Mouse (Mus musculus) layer of hippocampus, adult 2 months (tissue): ENCODE data around the gene Foxa1. TPM values are rescaled to one million over a fixed set of nuclear protein-coding genes. Genes with fewer than 3 reads are reported as not detected.
A peak's percentile ranks its signal among the peaks of the same experiment; 100 is the strongest.

Experiments used
- DNase-seq, 2 experiments: peaks; one replicate each; pipeline ENCODE4 v3.0.0; 2022; ENCODE audit warnings: low spot score in 2 of 2
- H3K27ac ChIP-seq: fragments of 200-600 bp; 2 replicates; pipeline ENCODE4 v1.8.1; 2022
- H3K4me3 ChIP-seq: fragments of 200-600 bp; 2 replicates; pipeline ENCODE4 v1.8.1; 2022; ENCODE audit warnings: mild to moderate bottlenecking
- CTCF ChIP-seq: fragments of 200-600 bp; conservative IDR thresholded peaks from 2 replicates; pipeline ENCODE4 v1.8.1; 2022; ENCODE audit warnings: antibody characterized with exemption, mild to moderate bottlenecking, moderate library complexity
- total RNA-seq, 2 experiments: library from RNA; stranded (reverse); gene quantifications; 2 replicates each; pipeline ENCODE4 v1.2.3; 2021

Gene Foxa1
- total RNA-seq, 2 experiments from 2014 or later: not detected

DNA sequence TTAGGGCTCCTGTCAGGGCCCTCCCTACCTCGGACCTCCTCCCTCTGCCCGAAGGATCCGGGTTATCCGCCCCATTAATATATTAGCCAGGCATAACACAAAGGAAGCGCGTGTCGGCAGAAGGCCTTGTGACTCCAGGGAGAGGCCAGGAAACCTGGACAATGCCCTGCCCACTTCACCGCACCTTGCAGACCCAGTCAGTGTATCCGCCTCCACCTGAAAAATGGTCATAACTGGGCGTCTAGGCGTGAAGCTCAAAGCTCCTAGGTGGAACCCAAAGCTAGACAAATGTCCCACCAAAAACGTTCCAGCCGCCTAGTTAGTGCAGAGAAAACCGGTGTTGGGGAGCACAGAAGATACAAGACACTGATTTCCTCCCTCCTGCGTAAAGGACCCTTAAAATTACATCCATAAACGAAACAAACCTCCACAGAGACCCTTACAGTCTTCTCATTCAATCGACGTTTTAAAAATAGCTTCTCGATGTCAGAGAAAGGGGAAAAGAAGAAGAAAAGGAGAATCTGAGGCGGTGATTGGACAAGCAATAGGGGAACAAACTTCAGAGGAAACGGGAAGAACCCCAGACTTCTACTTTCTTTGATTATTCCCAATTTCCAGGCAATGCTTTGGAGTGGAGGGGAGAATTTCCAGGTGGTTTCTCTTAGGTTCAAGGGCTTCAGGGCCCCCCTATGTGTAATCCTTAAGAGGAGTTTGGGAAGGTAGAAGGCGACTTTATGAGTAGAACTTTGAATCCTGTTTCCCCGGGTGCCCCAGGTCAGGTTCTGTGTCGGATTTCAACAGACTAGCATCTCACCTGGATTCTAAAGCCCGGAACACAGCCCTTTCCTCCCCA is 10.4 kb downstream of the Foxa1 start:
- DNase-seq: no peak
- H3K27ac ChIP-seq: no peak overlapping the region
- H3K4me3 ChIP-seq: no peak overlapping the region
- no peak for TF ChIP-seq CTCF

DNA sequence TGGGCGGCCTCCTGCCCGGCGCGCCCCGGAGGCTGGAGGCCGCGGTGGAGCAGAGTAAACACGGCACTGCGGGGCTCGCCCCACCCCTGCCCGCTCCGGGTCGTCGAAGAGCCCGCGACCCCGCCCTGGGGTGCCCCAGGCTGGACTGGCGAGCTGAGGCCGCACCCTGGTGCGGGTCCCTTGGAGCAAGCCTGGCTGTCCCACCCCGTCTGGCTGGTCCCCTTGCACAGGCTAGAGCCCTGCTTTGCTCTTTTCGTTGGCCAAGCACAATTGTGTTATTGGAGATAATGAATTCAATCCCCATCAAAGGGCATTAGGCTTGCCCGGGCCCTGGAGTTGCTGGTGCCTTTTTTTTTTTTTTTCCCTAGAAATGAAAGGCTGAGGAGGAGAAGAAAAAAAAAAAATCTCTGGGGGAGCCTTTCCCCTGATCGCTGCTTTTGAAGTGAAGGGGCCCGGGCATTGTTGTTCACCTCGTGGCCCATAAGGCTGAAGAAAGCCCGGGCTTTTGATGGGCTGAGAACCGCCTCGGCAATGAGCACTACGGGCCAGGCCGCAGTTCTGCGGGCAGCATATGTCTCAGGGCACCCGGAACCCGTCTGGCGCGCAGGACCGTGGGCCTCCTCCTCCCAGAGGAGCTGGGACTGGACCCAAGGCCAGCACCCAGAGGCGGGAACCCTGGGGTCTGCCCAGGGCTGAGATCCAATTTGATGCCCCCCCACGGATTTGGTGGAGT is 11.7 kb downstream of the Foxa1 start:
- no peak overlapping the region for H3K27ac ChIP-seq
- TF ChIP-seq CTCF: no peak
- H3K4me3 ChIP-seq: no peak overlapping the region
- DNase-seq: no peak

DNA sequence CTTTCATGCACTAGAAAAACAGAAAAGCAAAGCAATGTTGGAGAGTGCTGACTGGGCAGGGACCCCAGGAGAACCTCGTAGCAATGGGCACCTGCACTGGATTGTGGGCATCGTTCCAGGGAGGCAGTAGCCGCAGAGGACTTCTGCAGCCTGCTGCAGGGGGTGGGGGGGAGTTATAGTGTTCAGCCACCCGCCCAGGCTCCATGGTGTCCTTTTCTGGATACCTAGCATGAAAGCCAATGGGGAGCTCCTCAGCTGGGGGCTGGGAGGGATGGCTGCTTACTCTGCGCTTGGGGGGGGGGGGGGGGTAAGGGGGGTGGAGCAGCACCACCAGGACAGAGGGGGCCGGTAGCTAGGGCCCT is 12.2 kb downstream of the Foxa1 start:
- TF ChIP-seq CTCF: no peak
- Histone ChIP-seq H3K4me3 (no peak overlapping the region), H3K27ac (no peak overlapping the region)
- no peak for DNase-seq

DNA sequence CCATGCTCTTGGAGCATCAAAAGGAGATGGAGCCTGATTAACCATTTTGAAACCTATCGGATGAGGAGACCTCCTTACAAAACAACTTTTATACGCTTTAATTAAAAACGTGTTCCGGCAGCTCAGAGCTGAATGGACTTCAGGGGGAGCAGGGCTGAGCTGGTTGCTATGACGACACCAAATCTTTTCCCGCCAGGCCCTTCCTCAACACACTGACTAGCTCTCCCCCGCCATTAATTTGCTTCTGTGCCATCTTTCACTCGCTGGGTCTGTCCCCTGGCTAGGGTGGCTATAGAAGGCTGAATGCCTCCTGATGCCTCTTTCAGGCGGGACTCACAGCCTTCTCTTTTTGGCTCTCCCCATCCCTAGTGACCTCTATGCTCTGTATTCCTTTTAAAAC is 16.2 kb downstream of the Foxa1 start:
- no peak overlapping the region for H3K27ac ChIP-seq

DNA sequence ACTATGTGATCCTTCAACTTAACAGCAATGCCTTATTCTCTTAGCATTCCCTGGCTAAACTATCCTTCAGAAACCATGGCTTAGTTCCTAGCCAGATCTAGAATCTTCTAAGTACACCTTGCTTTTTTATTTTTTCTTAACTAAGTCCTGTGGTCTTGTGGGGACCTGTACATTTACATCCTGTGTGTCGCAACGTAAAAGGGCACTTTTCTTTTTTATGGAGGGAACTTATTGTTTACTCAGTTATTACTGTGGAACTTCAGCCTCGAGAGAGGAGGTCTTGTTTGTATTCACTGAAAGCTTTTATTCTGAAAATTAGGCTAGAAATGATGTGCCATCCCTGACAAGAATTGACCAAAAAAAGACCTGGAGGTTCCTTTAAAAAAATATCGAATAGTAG is 18.4 kb downstream of the Foxa1 start:
- Histone ChIP-seq H3K4me3 (no peak overlapping the region), H3K27ac (no peak overlapping the region)
- no peak for TF ChIP-seq CTCF
- DNase-seq: no peak

More for the DNA sequence above, 16.2 kb downstream of the Foxa1 start:
- H3K4me3 ChIP-seq: no peak overlapping the region
- no peak for TF ChIP-seq CTCF
- DNase-seq: no peak

DNA sequence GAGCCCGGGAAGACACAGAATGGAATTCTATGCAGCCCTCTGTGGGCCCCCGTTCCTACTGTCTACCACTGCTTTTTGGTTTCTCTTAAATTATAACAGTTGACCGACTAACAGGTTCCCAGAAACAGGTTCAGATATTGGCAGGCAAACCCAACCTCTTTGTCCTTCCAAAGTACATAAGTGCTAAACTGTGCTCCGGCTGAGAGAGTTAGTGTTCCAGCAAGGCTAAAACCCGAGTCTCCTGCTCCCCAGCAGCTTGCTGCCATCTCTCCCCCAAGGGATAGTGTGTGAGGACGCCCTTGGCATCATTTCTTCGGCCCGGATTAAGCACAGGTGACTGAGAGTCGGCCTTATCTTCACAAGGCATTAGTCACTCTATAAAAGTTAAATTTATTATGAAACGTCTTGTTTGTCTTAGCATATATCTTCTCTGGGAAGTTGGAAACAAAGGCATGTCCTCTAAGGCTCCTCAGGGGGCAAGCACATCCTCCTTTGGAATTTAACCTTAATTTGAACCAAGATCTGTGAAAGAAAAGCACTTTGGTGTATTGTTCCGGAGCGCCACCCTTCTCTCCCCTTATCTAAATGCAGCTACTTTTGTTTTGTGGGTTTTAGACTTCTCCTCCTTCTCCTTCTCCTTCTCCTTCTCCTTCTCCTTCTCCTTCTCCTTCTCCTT is 30.9 kb downstream of the Foxa1 start:
- Histone ChIP-seq H3K27ac (no peak overlapping the region), H3K4me3 (no peak overlapping the region)
- no peak for DNase-seq
- TF ChIP-seq CTCF: no peak

DNA sequence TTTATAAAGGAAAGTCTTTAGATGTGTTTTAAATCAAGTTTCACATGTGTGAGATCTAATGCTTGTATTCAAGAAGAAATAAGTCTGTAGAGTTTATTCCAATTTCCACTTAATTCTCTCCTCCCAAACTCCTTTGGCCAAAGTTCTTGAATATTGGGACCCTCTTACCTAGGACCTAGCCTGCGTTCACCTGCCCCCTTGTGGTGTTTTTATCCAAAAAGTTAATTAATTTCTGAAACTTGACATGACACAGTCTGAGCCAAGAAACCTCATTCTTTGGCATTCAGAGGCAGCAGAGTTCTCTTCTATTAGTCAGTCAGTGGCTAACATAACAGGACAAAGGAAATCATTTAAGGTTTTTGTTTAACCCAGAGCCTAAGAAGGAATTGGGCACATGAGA is 32.2 kb downstream of the Foxa1 start:
- DNase-seq: no peak
- H3K4me3 ChIP-seq: no peak overlapping the region
- H3K27ac ChIP-seq: no peak overlapping the region
- 0 out of 2 replicates have a peak, but pooled peaks have one; percentile 15 for TF ChIP-seq CTCF

DNA sequence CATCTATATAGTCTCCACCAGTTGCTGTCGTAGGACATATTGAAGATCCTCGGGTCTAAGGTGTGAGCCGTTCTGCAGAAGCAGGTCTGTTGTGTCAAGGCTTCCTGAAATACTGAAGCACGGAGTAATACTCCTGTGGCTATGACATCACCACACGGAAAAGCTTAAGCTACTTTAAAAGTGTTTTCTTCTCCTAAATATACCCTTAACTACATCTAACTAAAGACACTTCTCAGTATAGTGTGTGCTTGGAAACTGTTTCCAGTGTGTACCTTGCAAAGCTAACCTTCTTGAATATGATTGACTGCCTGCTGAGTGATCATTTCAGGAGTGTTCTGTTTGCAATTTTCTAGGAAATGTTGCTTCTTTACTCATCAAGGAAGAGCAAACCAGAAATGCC is 35.2 kb downstream of the Foxa1 start:
- no peak for TF ChIP-seq CTCF
- DNase-seq: no peak
- no peak overlapping the region for H3K4me3 ChIP-seq
- H3K27ac ChIP-seq: no peak overlapping the region

DNA sequence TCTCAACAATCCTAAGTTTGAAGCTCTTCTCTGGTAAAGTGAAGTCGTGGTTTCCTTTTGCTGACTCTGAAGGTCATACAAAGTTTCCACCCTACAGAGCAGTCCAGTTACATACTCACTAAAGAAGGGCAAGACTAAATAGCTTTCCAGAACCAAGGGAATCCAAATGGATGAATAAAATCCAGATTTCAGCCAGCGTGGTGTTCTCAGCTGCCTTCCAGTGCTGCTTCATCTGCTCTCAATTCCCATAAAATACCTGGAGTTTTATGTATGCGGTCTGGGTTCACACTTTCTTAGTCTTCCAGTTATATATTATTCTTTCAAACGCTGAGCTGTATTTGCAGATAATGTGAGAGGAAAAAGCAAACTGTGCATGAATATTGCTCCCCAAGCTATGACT is 35.6 kb downstream of the Foxa1 start:
- TF ChIP-seq CTCF: no peak
- H3K27ac ChIP-seq: no peak overlapping the region
- no peak for DNase-seq
- no peak overlapping the region for H3K4me3 ChIP-seq

DNA sequence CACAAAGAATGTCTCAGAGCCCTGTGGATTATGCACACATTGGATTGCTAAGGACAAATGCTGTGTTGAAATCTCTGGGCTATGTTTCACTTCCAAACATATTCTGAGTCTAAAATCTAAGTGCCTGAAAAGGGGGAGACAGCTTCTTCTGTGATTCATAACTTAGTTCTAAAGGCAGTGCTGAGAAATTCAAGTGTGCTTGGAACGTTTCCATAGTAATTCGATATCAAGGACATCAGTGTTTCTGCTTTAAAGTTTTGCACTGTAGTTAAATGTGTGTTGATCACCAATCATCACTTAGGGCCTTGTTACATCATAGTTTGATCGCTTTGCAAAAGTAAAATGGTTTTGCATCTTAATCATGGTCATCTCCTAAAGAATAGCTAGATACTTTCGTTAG is 37.0 kb downstream of the Foxa1 start:
- Histone ChIP-seq H3K4me3 (no peak overlapping the region), H3K27ac (no peak overlapping the region)
- DNase-seq: no peak
- TF ChIP-seq CTCF: no peak

DNA sequence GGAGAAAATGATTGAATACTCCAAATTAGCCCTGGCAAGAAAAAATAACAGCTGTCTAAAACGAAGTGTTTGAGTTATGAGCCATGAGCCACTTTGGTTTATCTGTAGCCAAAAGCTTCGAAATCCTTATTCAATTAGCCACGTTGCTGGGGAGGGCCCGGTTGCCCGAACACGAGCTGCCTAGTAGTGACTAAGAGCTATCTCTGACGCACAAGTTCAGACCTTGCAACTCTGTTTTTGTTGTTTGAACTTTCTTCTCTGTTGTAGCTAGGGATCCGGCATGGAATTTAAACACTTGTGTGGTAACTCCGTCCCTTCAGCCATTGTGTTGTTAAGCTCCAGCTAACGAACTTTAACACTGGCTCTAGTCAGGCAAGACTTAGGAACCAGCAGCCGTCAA is 37.8 kb downstream of the Foxa1 start:
- DNase-seq: no peak
- TF ChIP-seq CTCF: no peak
- no peak overlapping the region for H3K4me3 ChIP-seq

DNA sequence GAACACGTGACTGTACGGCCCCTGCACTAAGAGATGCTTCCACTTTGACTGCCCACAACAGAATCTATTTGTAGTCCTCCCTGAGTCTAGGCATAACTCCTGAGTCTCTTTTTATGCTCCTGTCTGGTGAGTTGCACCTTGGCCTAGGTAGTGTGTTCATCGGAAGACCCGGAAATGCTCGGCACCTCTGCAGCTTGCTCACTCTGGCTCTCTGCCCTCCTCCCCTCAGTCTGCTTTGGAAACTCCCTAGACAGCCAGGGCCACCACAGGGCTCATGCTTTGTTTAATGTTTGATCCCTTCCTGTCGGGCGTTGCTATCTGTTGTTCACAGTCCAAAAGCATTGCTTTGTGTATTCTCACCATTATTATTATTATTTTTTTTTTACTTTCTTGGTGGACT is 41.4 kb downstream of the Foxa1 start:
- Histone ChIP-seq H3K4me3 (no peak overlapping the region), H3K27ac (no peak overlapping the region)
- no peak for TF ChIP-seq CTCF
- DNase-seq: no peak

More for the DNA sequence above, 37.8 kb downstream of the Foxa1 start:
- H3K27ac ChIP-seq: no peak overlapping the region

DNA sequence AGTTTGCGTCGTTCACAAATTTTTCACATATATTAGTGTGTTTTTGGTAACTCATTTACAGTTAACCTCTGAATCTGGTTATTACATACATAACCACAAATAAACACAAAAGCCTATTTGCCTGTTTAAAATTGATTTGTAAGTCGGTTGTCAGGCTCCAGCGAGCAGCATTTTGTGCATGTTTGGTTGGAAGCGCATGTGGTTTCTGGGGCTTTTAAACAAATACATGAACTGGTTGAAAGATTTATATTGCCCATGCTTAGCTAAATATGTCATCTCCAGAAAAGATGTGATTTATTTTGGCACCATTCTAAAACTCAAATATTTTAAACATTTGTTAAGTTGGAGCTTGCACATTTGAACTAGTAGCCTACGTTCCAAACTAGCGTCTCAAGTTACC is 46.5 kb downstream of the Foxa1 start:
- no peak for TF ChIP-seq CTCF
- DNase-seq: no peak
- no peak overlapping the region for H3K27ac ChIP-seq
- no peak overlapping the region for H3K4me3 ChIP-seq
